In genomic region chr19:55219359-55219758, GRCm38 (mm10) we compare ENCODE assay signal across 12 mouse cellular contexts. TPM values are rescaled to one million over a fixed set of nuclear protein-coding genes. Genes with fewer than 3 reads are reported as not detected.
DNase-seq lines count a peak whose midpoint lies in the region; ATAC-seq lines count a peak whose summit lies in the region.
"Had no signal": no experiment of that assay in that cellular context is flagged by ENCODE, and none has a peak within 500 bp of the region (broad histone marks: within the 10 kb centered on the region; RNA-seq: fewer than 3 reads in every experiment).

No protein-coding gene starts in this region.

- H3K27ac ChIP-seq in heart, embryonic 10.5 days: 0 out of 2 replicates have a peak overlapping the region, but pooled peaks have one; percentile 78
- H3K27ac ChIP-seq in midbrain, embryonic 11.5 days (ENCODE audit: low read depth, low read length): no peak overlapping the region
- no peak overlapping the region for H3K27ac ChIP-seq in midbrain, embryonic 16.5 days (ENCODE audit: low read length)
- H3K27ac ChIP-seq in stomach, embryonic 15.5 days: peak overlapping the region; percentile 60

- WGBS in heart, embryonic 10.5 days: 72% methylated on average over 8 of the region's 8 CpGs
- WGBS in midbrain, embryonic 11.5 days: 75% methylated on average over 8 of the region's 8 CpGs
- 70% methylated on average over 8 of the region's 8 CpGs for WGBS in midbrain, embryonic 16.5 days
- 63% methylated on average over 8 of the region's 8 CpGs for WGBS in stomach, embryonic 15.5 days

- no peaks in the 10 kb centered on the region for H3K36me3 ChIP-seq in heart, embryonic 10.5 days
- no peaks in the 10 kb centered on the region for H3K36me3 ChIP-seq in midbrain, embryonic 11.5 days (ENCODE audit: control insufficient read depth, insufficient read depth, low read length)
- H3K36me3 ChIP-seq in midbrain, embryonic 16.5 days (ENCODE audit: control insufficient read depth, insufficient read depth, low read length): no peaks in the 10 kb centered on the region
- no peaks in the 10 kb centered on the region for H3K36me3 ChIP-seq in stomach, embryonic 15.5 days

- H3K27me3 ChIP-seq in heart, embryonic 10.5 days (ENCODE audit: insufficient read depth, poor library complexity, severe bottlenecking): no peaks in the 10 kb centered on the region
- H3K27me3 ChIP-seq in midbrain, embryonic 11.5 days (ENCODE audit: control insufficient read depth, insufficient read depth, low read length): no peaks in the 10 kb centered on the region
- H3K27me3 ChIP-seq in midbrain, embryonic 16.5 days (ENCODE audit: control insufficient read depth, insufficient read depth, low read depth, low read length): no peaks in the 10 kb centered on the region
- H3K27me3 ChIP-seq in stomach, embryonic 15.5 days (replicated peaks): no peaks in the 10 kb centered on the region

- H3K4me2 ChIP-seq in midbrain, embryonic 11.5 days: no peak overlapping the region
- H3K4me2 ChIP-seq in midbrain, embryonic 16.5 days (ENCODE audit: low read length): no peak overlapping the region; the same call in 1 of the 2 replicates
- H3K4me2 ChIP-seq in stomach, embryonic 15.5 days: peak overlapping the region; percentile 58

- ATAC-seq in midbrain, embryonic 11.5 days (ENCODE audit: low FRiP score): peak; percentile 17; the same call in 1 of the 2 replicates
- ATAC-seq in midbrain, embryonic 16.5 days: no peak
- ATAC-seq in stomach, embryonic 15.5 days (ENCODE audit: insufficient read depth, low FRiP score, low read depth): no peak
- ATAC-seq: activated CD4-positive, CD25-positive, alpha-beta regulatory T cell, adult 4 months had no signal

- H3K9ac ChIP-seq in midbrain, embryonic 11.5 days (ENCODE audit: low read length): no peak overlapping the region
- H3K9ac ChIP-seq in midbrain, embryonic 16.5 days (ENCODE audit: low read depth, low read length): no peak overlapping the region
- no peak overlapping the region for H3K9ac ChIP-seq in stomach, embryonic 15.5 days

- peaks cover 17% of the 10 kb centered on the region for H3K4me1 ChIP-seq in heart, embryonic 10.5 days
- no peaks in the 10 kb centered on the region for H3K4me1 ChIP-seq in midbrain, embryonic 11.5 days (ENCODE audit: control insufficient read depth, insufficient read depth, low read length)
- peaks cover 5% of the 10 kb centered on the region; the same call in 1 of the 2 replicates for H3K4me1 ChIP-seq in midbrain, embryonic 16.5 days (ENCODE audit: control insufficient read depth, insufficient read depth, low read length)
- H3K4me1 ChIP-seq in stomach, embryonic 15.5 days: peaks cover 12% of the 10 kb centered on the region; the same call in 1 of the 2 replicates

- no peaks in the 10 kb centered on the region for H3K9me3 ChIP-seq in heart, embryonic 10.5 days
- H3K9me3 ChIP-seq in midbrain, embryonic 11.5 days (ENCODE audit: control insufficient read depth, low read length): no peaks in the 10 kb centered on the region
- H3K9me3 ChIP-seq in midbrain, embryonic 16.5 days (replicated peaks; ENCODE audit: control insufficient read depth, low read length, poor library complexity, severe bottlenecking): no peaks in the 10 kb centered on the region
- H3K9me3 ChIP-seq in stomach, embryonic 15.5 days: no peaks in the 10 kb centered on the region

- peak overlapping the region; percentile 59 for H3K4me3 ChIP-seq in heart, embryonic 10.5 days
- no peak overlapping the region for H3K4me3 ChIP-seq in midbrain, embryonic 11.5 days (ENCODE audit: low read depth, low read length)
- no peak overlapping the region for H3K4me3 ChIP-seq in midbrain, embryonic 16.5 days (ENCODE audit: low read depth, low read length)
- H3K4me3 ChIP-seq in stomach, embryonic 15.5 days (replicated peaks): no peak overlapping the region

- DNase-seq in heart, embryonic 10.5 days (ENCODE audit: low spot score): no peak
- no peak for DNase-seq in heart, adult 9 months (ENCODE audit: low spot score in 2 of 2)
- DNase-seq in midbrain, embryonic 11.5 days (ENCODE audit: low spot score, missing footprints): no peak
- DNase-seq in kidney, postnatal 10 days: peak; percentile 43
- no peak for DNase-seq in frontal cortex, postnatal 14 days (ENCODE audit: low spot score in 2 of 2)
- no peak for DNase-seq in adrenal gland, adult 2 months
- DNase-seq: cerebellum, postnatal 14 days; heart, adult 18-20 months; right cerebral cortex, postnatal 4 days had no signal

RNA-seq across cellular contexts. Expression of gene Gucy2g, which starts 21.7 kb away (rescaled TPM):
- polyA plus RNA-seq in heart, embryonic 10.5 days (2016; fragmentation: Nextera tagmentation; extraction: Ambion mirVana): 0.04 TPM in 1 of 2 replicates, not detected in the other
- polyA plus RNA-seq in midbrain, embryonic 11.5 days (2014; fragmentation: Nextera tagmentation; extraction: Ambion mirVana): not detected in 2 replicates
- polyA plus RNA-seq in midbrain, embryonic 16.5 days (2015; fragmentation: Nextera tagmentation; extraction: Ambion mirVana): 0.05 TPM in 1 of 2 replicates, not detected in the other
- 0.05 and 0.08 TPM in 2 replicates for polyA plus RNA-seq in stomach, embryonic 15.5 days (2015; fragmentation: Nextera tagmentation; extraction: Ambion mirVana)
- total RNA-seq in adrenal gland, adult 2 months (2021): not detected
- 0.03 TPM in 1 of 2 replicates, not detected in the other for polyA plus RNA-seq in adrenal gland, adult 2 months (2012; rRNA removed)
- polyA plus RNA-seq: activated CD4-positive, CD25-positive, alpha-beta regulatory T cell, adult 4 months had no signal

RNA-seq across cellular contexts. Expression of gene Acsl5, which starts 32.4 kb away (rescaled TPM):
- 33.7 and 42.3 TPM in 2 replicates for polyA plus RNA-seq in heart, embryonic 10.5 days (2016; fragmentation: Nextera tagmentation; extraction: Ambion mirVana)
- polyA plus RNA-seq in midbrain, embryonic 11.5 days (2014; fragmentation: Nextera tagmentation; extraction: Ambion mirVana): 17.3 and 18.1 TPM in 2 replicates
- 14.7 and 18.2 TPM in 2 replicates for polyA plus RNA-seq in midbrain, embryonic 16.5 days (2015; fragmentation: Nextera tagmentation; extraction: Ambion mirVana)
- polyA plus RNA-seq in stomach, embryonic 15.5 days (2015; fragmentation: Nextera tagmentation; extraction: Ambion mirVana): 115 and 116 TPM in 2 replicates
- total RNA-seq in adrenal gland, adult 2 months (2021): 100 to 1,000 TPM in 1 of 2 experiments, 10 to 100 TPM in 1; 86.1 to 324 TPM
- 7.4 and 10.4 TPM in 2 replicates for polyA plus RNA-seq in adrenal gland, adult 2 months (2012; rRNA removed)

RNA-seq across cellular contexts. Expression of gene Tectb, which starts 38.8 kb away (rescaled TPM):
- 0.08 TPM in 1 of 2 replicates, not detected in the other for polyA plus RNA-seq in heart, embryonic 10.5 days (2016; fragmentation: Nextera tagmentation; extraction: Ambion mirVana)
- polyA plus RNA-seq in midbrain, embryonic 11.5 days (2014; fragmentation: Nextera tagmentation; extraction: Ambion mirVana): 0.05 TPM in 1 of 2 replicates, not detected in the other
- 0.15 and 0.41 TPM in 2 replicates for polyA plus RNA-seq in midbrain, embryonic 16.5 days (2015; fragmentation: Nextera tagmentation; extraction: Ambion mirVana)
- polyA plus RNA-seq in stomach, embryonic 15.5 days (2015; fragmentation: Nextera tagmentation; extraction: Ambion mirVana): not detected in 2 replicates
- under 1 TPM; 0.41 to 0.89 TPM for total RNA-seq in adrenal gland, adult 2 months (2021)
- 0.04 TPM in 1 of 2 replicates, not detected in the other for polyA plus RNA-seq in adrenal gland, adult 2 months (2012; rRNA removed)
- polyA plus RNA-seq: activated CD4-positive, CD25-positive, alpha-beta regulatory T cell, adult 4 months had no signal

Comparison
In these comparisons a context has a peak if more than half of its experiments do, and no peak if none do; other contexts are left out.
1. H3K27ac ChIP-seq: peak in heart, embryonic 10.5 days (single experiment) and stomach, embryonic 15.5 days (single experiment); none in midbrain, embryonic 11.5 days (single experiment) and midbrain, embryonic 16.5 days (single experiment).